Mouse (Mus musculus) lung, postnatal 10 days (tissue): Measurements from ENCODE around the gene Tnfrsf13b.

Experiments used
- DNase-seq: peaks from one replicate; pipeline ENCODE4 v3.0.0; 2021

Gene Tnfrsf13b

GRCm38 (mm10) chr11:61126606-61127355 lies at the start of gene Tnfrsf13b:
Gene Tnfrsf13b (plus strand): TSS chr11:61126755.
- no peak for DNase-seq

GRCm38 (mm10) chr11:61081624-61082023 lies 44.9 kb upstream of the Tnfrsf13b start:
- DNase-seq: no peak

GRCm38 (mm10) chr11:61090195-61090594 lies 36.4 kb upstream of the Tnfrsf13b start:
- DNase-seq: no peak

GRCm38 (mm10) chr11:61091192-61091591 lies 35.4 kb upstream of the Tnfrsf13b start:
- no peak for DNase-seq

- peak; percentile 84 for DNase-seq
Observed at GRCm38 (mm10) chr11:61091642-61092262, 34.8 kb upstream of the Tnfrsf13b start.

GRCm38 (mm10) chr11:61098046-61098445 lies 28.5 kb upstream of the Tnfrsf13b start:
- DNase-seq: no peak

- DNase-seq: no peak
Observed at GRCm38 (mm10) chr11:61102397-61103339, 23.9 kb upstream of the Tnfrsf13b start.

- peak; percentile 94 for DNase-seq
Observed at GRCm38 (mm10) chr11:61104241-61104901, 22.2 kb upstream of the Tnfrsf13b start.

GRCm38 (mm10) chr11:61108911-61109361 lies 17.6 kb upstream of the Tnfrsf13b start:
- no peak for DNase-seq

GRCm38 (mm10) chr11:61109707-61110106 lies 16.8 kb upstream of the Tnfrsf13b start:
- no peak for DNase-seq

GRCm38 (mm10) chr11:61110113-61110512 lies 16.4 kb upstream of the Tnfrsf13b start:
- DNase-seq: no peak

- no peak for DNase-seq
Observed at GRCm38 (mm10) chr11:61110928-61111327, 15.6 kb upstream of the Tnfrsf13b start.

- DNase-seq: no peak
Observed at GRCm38 (mm10) chr11:61111472-61111871, 15.1 kb upstream of the Tnfrsf13b start.

- no peak for DNase-seq
Observed at GRCm38 (mm10) chr11:61112323-61112995, 14.1 kb upstream of the Tnfrsf13b start.

GRCm38 (mm10) chr11:61116226-61116625 lies 10.3 kb upstream of the Tnfrsf13b start:
- DNase-seq: no peak

GRCm38 (mm10) chr11:61119996-61120583 lies 6.5 kb upstream of the Tnfrsf13b start:
- no peak for DNase-seq

GRCm38 (mm10) chr11:61122283-61122768 lies 4.2 kb upstream of the Tnfrsf13b start:
- no peak for DNase-seq

- no peak for DNase-seq
Observed at GRCm38 (mm10) chr11:61122769-61123288, 3.7 kb upstream of the Tnfrsf13b start.

- no peak for DNase-seq
Observed at GRCm38 (mm10) chr11:61123886-61124285, 2.7 kb upstream of the Tnfrsf13b start.

- no peak for DNase-seq
Observed at GRCm38 (mm10) chr11:61125970-61126369, 585 bp upstream of the Tnfrsf13b start.

- DNase-seq: no peak
Observed at GRCm38 (mm10) chr11:61127421-61128055, 983 bp downstream of the Tnfrsf13b start.
